Mouse (Mus musculus): ENCODE data around the gene Actn1.

Gene Actn1

DNA sequence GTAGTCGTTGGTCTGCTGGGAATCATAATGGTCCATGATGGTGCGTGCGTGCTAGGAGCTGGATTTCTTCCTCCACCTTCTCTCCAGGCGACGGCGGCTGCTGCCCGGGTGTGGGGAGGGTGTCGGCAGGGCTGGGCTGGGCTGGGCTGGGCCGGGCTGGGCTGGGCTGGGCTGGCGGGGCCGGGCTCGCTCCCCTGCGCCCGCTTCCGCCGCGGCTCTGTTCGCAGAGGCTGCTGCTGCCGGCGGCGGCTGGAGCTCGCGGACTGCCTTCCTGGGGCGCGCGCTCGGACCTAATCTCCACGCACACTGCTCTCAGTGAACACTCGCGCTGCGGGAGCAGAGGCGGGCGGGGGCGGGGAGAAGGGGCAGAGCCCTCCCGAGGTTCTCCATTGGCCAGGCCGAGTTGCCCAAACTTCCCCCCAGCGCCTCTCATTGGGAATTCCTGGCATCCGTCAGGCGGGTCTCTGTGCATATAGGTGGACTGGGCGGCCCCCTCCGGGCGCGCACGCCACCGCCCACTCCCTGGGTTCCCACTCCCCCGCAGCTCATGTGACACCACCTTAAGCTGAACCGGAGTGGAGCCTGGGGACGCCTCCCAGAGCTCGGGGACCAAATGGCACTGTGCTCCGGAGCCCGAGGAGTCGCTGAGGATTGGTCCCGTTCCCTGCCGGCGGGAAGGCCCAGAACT, at the start of gene Actn1:
Gene Actn1, minus strand, starts transcription at position 316 of the 688 bp plus-strand sequence.
- ChIA-PET CTCF (interaction anchor here (0.6 to 1.6 kb wide), 11 partner anchors 10 to 502 kb away, joined by 3 to 7 read pairs (median 3); no protein-coding TSS in a partner anchor), POLR2A (interaction anchor here (0.5 to 39.5 kb wide), 78 partner anchors 9 to 1170 kb away, joined by 3 to 471 read pairs (median 6); partner anchors contain the start of genes Srsf5 (in 2 of the 4), Dcaf5 (in 1 of the 4) and Zfp36l1 (in 1 of the 4))

DNA sequence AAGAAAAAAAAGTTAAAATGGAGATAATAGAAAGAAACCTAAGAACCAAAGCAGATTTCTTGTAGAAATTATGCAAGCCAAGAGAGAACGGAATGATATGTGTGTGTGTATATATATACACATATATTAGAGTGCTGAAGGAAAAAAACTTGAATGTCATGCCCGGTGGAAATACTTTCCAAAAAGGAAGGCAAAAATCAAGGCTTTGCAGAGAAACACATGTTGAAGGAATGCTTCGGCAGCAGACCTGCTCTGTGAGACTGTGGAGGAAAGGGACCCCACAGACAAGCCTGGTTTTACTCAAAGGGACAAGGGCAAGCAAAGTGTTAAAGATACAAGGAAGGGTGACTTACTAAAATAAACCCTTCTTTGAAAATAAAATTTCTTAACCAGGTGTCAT, 47.4 kb upstream of the Actn1 start:
- ChIA-PET POLR2A (no interaction called here), CTCF (interaction anchor here in 1 of 4 experiments (0.7 kb wide), 1 partner anchor 322 kb away, joined by 5 read pairs; no protein-coding TSS in a partner anchor)

DNA sequence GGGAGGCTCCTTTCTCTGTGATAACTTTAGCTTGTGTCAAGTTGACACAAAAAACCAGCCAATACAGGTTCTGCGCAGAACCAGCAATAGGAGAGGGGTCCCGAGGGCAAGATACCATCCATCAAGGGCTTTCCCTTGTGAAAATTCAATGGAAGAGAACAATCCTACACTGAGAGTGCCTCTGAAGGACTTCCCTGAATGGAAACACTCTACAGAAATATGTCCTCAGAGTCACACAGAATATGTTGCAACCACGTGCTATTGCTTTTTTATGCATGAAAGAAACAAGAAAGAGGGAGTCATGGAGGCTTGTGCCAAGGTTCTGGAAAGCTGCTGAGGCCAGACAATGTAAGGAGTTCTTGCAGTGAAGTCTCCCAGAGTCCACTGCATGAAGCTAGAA, 44.3 kb upstream of the Actn1 start:
- ChIA-PET CTCF (no interaction called here), POLR2A (interaction anchor here in 1 of 4 experiments (1.0 kb wide), 1 partner anchor 33 kb away, joined by 3 read pairs; no protein-coding TSS in a partner anchor)

DNA sequence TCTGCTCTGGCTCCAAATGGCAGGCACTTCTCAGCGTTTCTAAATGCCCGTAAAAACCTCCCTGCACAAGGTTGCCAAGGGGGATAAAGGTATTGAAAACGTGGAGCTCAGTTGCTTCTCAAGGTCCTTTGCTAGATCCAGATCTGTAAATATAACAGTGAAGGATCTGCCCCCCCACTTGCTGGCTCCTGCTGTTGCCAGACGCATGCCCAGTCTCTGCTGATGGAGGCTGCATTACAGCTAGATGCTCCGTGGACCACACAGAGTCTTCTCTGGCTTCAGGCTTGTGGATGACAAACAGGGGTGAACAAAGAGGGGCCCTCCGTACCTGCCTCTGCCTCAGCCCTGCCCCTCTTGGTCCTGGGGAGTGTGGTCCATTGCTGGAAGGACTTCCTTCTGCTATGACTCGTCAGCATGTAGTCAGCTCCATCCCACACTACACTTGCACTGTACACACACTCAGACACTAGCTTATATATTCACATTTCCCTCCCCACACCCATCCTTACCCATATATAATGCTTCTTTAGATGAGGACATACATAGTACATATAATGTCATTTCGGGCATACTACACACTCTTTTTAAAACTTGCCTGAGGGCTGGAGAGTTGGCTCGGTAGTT, 40.8 kb upstream of the Actn1 start:
- POLR2A ChIA-PET: interaction anchor here in 2 of 4 experiments (0.6 to 5.6 kb wide), 4 partner anchors 14 to 134 kb away, joined by 3 to 46 read pairs (median 4); no protein-coding TSS in a partner anchor
- CTCF ChIA-PET: no interaction called here

DNA sequence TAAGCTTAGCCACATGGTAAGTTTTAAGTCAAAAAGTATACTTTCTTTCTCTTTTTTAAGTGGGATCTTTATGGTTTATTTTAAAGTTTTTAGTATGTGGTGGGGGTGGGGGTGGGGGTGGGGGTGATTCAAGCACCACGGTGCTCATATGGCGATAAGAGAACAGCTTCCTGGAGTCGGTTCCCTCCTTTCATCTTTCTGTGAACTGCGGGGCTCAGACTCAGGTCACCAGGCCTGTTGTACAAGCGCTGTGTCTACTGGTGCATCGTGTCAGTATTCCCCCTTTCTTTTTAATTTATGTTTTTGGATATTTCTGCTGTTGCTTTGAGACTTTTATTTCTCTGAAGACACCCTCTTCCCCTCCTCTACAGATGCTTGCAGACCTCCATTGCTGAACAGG, 38.5 kb upstream of the Actn1 start:
- CTCF ChIA-PET: no interaction called here
- POLR2A ChIA-PET: interaction anchor here in 3 of 4 experiments (0.6 to 5.6 kb wide), 16 partner anchors 9 to 188 kb away, joined by 3 to 46 read pairs (median 6); partner anchors contain the start of gene Actn1 (in 2 of the 3)

DNA sequence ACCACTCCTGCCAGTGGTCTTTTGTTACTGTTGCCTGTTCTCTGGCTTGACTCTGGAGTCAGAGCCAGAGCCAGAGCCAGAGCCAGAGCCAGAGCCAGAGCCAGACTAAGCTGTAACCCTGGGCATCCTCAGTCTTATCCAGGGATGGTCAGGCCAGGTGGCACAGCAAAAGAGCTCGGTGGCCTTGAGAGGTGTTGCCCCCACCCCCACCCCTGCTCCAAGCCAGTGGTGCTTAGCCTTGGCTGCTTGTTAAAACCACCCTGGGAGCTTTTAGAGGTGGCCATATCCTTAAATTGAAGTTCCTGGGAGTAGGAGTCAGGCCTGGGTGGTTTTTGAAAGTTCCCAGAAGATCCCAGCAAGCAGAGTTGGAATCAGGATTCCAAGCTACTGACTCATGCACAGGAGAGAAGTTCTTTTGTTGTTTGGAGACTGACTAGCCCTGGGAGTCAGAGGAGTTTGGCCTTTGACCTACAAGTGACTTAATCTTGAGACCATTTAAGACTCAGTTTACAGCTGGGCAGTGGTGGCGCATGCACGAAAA, 31.8 kb upstream of the Actn1 start:
- POLR2A ChIA-PET: interaction anchor here in 3 of 4 experiments (0.6 to 1.5 kb wide), 14 partner anchors 11 to 64 kb away, joined by 3 to 6 read pairs (median 3); partner anchors contain the start of gene Actn1 (in 1 of the 3)
- CTCF ChIA-PET: interaction anchor here in 1 of 4 experiments (0.5 kb wide), 1 partner anchor 403 kb away, joined by 3 read pairs; no protein-coding TSS in a partner anchor

DNA sequence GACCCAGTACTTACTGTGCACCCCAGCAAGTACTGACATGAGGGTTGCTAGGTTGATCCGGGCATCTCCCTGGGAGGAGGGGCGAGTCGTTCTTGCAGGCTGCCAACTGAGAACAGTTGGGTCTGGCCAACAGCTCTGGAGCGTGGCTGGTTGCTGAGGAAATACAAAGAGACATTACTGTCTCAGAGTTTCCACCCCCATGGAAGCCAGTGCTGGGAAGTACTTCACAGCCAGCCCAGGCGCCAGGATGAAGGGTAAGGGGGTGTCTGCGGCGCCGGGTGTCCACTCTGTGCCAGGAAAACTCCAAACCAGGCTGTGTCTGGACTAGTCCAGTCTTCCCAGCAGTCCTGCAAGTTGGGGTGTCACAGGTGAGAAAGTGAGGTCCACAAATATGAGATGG, 30.8 kb upstream of the Actn1 start:
- ChIA-PET POLR2A (no interaction called here), CTCF (interaction anchor here in 1 of 4 experiments (0.5 kb wide), 1 partner anchor 31 kb away, joined by 3 read pairs; the partner anchor contains the start of gene Actn1)

DNA sequence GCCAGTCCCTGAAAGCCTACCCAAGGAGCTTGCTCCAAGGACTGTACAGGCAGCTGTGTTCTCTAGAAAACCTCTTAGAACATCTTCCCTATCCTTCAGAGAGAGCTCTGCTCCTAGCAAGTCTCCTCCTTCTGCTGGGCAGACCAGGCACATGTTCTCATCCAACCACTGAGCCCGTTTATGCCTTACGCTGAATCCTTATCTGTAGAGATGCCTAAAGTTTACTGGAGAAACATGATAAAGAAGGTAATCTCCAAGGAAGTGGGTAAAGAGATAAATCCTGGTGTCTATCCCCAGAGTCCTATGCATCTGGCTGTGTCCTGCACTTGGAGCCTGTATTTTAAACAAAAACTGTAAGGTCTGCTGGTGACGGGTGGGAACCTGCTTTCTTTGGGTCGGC, 30.3 kb upstream of the Actn1 start:
- CTCF ChIA-PET: no interaction called here
- POLR2A ChIA-PET: interaction anchor here in 2 of 4 experiments (0.6 to 1.9 kb wide), 3 partner anchors 8 to 12 kb away, joined by 5 to 7 read pairs (median 5); no protein-coding TSS in a partner anchor

DNA sequence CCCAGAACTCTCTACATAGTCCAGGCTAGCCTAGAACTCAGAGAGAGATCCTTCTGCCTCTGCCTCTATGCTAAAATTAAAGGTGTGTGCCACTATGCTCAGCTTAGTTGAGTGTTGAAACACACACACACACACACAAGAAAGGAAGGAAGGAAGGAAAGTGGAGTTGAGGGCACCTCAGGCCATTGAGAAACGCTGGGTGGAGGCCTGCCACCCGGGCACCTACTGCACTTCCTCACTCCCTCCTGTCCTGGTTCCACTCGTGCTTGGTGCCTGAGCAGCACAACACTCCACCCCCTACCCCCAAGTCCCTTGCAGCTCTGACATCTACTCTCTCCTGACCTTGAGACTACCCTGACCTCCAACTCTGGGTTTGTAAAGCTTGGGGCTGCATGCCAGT, 29.6 kb upstream of the Actn1 start:
- ChIA-PET POLR2A (interaction anchor here in 3 of 4 experiments (0.6 to 5.7 kb wide), 5 partner anchors 9 to 29 kb away, joined by 5 to 46 read pairs (median 7); partner anchors contain the start of gene Actn1 (in 1 of the 3)), CTCF (interaction anchor here in 1 of 4 experiments (0.5 kb wide), 1 partner anchor 76 kb away, joined by 3 read pairs; no protein-coding TSS in a partner anchor)

DNA sequence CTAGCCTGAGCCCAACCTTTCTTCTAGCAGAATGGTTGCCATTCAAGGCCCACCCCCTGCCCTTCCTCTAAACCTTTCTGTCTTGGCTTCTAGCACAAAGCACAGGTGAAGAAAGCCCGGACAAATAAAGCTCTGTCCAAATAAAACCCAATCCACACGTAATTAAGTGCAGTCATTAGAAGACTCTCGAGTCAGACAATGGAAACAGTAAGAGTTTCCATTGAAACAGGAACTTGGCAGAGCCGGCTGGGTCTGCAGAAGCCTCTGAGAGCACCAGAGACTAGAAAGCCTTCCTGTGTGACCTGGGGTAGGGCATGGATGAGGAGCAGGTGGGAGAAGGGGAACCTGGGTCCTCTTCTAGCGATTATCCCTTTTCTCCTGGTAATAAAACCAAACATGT, 25.7 kb upstream of the Actn1 start:
- CTCF ChIA-PET: interaction anchor here in 2 of 4 experiments (1.0 to 1.2 kb wide), 2 partner anchors 58 to 89 kb away, joined by 4 to 9 read pairs; no protein-coding TSS in a partner anchor
- POLR2A ChIA-PET: interaction anchor here in 3 of 4 experiments (0.6 to 7.1 kb wide), 15 partner anchors 11 to 452 kb away, joined by 3 to 63 read pairs (median 7); partner anchors contain the start of gene Actn1 (in 3 of the 3)

DNA sequence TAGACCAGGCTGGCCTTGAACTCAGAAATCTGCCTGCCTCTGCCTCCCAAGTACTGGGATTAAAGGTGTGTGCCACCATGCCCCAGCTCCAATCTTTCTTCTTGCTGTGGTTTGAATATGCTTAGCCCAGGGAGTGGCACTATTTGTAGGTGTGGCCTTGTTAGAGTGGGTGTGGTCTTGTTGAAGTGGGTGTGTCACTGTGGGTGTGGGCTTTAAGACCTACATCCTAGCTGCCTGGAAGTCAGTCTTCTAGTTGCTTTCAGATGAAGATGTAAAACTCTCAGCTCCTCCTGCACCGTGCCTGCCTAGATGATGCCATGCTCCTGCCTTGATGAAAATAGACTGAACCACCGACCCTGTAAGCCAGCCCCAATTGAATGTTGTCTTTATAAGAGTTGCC, 24.1 kb upstream of the Actn1 start:
- CTCF ChIA-PET: interaction anchor here in 2 of 4 experiments (0.8 to 0.9 kb wide), 2 partner anchors 11 to 24 kb away, joined by 3 to 6 read pairs; partner anchors contain the start of gene Actn1 (in 1 of the 2)
- POLR2A ChIA-PET: interaction anchor here in 3 of 4 experiments (0.6 to 7.1 kb wide), 18 partner anchors 9 to 116 kb away, joined by 3 to 63 read pairs (median 6); partner anchors contain the start of gene Actn1 (in 2 of the 3)

DNA sequence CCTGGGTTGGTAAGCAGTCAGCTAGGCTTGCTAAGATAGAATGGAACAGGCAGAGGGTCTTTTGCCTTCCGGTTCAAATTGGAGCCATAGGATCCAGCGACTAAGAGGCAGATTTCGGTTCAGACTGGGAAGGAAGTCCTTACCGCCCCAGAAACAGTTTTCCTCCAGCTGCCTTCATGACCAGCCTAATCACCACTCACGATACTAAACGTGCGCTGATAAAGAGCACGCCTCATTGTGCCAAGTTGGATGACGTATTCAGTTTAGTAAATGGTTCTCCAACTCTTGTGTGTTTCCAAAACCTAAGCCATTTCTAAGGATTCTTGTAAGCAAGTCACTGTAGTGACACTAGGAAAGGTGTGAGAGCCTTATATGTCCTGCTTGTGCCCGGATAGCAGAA, 18.7 kb upstream of the Actn1 start:
- CTCF ChIA-PET: interaction anchor here in 1 of 4 experiments (0.6 kb wide), 1 partner anchor 256 kb away, joined by 3 read pairs; no protein-coding TSS in a partner anchor
- POLR2A ChIA-PET: interaction anchor here in 3 of 4 experiments (0.9 to 3.5 kb wide), 13 partner anchors 9 to 166 kb away, joined by 3 to 19 read pairs (median 4); partner anchors contain the start of genes Actn1 (in 2 of the 3) and Zfp36l1 (in 1 of the 3)

DNA sequence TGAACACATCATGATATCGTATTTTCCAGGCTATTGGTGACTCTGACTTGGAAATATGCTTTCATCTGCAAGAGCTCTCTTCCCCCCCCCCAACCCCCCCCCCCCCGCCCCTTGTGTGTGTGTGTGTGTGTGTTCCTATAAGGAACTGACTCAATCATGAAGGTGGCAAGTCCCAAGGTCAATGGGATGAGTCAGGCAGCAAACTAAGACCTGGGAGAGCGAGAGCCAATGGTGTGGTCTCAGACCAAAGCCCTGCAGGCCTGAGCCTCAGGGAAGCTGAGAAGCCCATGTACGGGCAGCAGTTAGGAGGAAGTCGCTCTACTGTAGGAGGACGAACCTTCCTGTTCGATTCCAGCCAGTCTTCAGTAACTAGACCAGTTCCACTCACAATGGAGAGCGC, 17.3 kb upstream of the Actn1 start:
- POLR2A ChIA-PET: interaction anchor here in 3 of 4 experiments (0.6 to 3.5 kb wide), 7 partner anchors 8 to 165 kb away, joined by 3 to 19 read pairs (median 4); partner anchors contain the start of genes Actn1 (in 1 of the 3) and Zfp36l1 (in 1 of the 3)
- CTCF ChIA-PET: no interaction called here

DNA sequence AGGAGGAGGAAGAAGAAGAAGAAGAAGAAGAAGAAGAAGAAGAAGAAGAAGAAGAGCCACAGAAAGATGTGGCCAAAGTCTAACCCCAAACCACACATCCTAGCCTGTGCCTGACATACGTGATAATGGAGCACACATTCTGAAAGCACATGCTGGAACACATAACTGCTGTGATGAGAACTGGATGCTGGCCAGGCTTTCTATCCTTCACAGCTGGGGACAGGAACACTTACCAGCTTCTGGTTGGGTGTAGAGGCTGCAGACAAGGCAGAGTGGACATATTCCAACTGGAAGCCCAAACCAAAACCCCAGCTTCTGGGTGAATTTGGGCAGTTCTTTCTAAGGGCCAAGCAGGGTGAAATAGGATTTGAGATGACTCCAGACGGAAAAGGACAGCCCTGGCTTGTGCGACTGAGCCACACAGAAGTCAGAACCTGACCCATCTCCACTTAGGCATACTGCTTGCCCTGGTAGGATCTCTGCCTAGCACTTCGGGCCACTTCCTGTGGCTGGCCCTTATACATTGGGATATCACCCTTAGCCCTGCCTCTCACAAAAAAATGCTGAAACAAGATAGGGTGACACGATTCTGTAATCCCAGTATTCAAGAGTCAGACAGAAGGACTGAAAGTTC, 15.1 kb upstream of the Actn1 start:
- ChIA-PET CTCF (no interaction called here), POLR2A (interaction anchor here in 3 of 4 experiments (0.7 to 2.3 kb wide), 5 partner anchors 8 to 310 kb away, joined by 3 to 7 read pairs (median 4); partner anchors contain the start of gene Actn1 (in 1 of the 3))

DNA sequence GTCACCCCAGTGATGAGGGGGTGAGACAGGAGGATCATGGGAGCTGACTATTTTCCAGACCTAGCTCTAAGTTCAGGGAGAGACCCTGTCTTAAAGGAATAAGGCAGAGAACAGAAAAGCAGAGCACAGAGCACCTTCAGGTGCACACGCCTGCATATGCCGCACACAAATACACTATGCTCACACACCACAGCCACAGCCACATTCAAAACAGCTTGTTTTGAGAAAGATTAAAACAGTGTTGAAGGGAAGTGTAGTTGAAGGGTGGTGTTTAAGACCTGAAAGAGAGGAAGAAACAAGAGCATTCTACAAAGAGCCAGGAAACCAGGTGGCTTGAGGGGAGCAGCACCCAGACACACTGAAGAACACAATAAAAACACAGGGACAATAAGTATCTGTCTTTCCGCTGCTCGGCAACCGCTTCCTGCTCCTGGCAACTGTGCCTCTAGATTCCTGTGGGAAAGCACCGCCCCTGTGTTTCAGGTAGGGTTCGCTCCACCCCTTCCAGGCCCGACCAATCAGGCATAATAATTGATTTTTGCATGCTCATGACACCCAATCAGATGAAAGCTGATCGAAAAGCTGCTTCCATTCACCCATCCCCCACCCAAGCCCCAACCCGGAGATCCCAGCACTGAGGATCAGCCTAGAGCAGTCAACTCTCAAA, 13.0 kb upstream of the Actn1 start:
- POLR2A ChIA-PET: interaction anchor here (0.5 to 5.3 kb wide), 39 partner anchors 10 to 1638 kb away, joined by 3 to 107 read pairs (median 4); partner anchors contain the start of genes Actn1 (in 4 of the 4), Erh (in 1 of the 4), Slc39a9 (in 1 of the 4) and Zfp36l1 (in 1 of the 4)
- CTCF ChIA-PET: interaction anchor here in 3 of 4 experiments (0.6 to 1.0 kb wide), 7 partner anchors 11 to 76 kb away, joined by 3 to 9 read pairs (median 3); partner anchors contain the start of gene Actn1 (in 1 of the 3)

DNA sequence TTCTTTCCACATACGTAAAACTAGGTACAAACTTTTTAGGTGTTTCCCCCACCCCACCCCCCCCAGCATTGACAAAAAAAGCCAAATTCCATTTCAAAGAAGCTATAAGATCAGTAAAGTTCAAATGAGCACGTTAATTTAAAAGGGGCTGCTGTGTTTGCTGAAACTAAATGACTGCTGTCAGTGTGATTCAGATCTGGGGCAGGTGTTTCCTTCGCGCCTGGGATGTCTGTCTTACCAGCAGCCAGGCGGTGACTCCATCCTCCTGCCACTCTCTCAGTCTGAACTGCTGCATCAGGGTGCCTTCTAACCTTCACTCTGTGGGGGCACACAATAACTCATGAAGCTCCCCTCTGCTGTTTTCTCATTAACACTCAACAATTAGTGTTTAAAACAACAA, 11.6 kb upstream of the Actn1 start:
- ChIA-PET POLR2A (interaction anchor here in 3 of 4 experiments (0.6 to 5.3 kb wide), 31 partner anchors 10 to 509 kb away, joined by 3 to 107 read pairs (median 5); partner anchors contain the start of genes Actn1 (in 2 of the 3), Erh (in 1 of the 3), Slc39a9 (in 1 of the 3) and Zfp36l1 (in 1 of the 3)), CTCF (interaction anchor here in 3 of 4 experiments (0.5 to 1.0 kb wide), 3 partner anchors 75 to 1220 kb away, joined by 3 to 4 read pairs (median 3); no protein-coding TSS in a partner anchor)

DNA sequence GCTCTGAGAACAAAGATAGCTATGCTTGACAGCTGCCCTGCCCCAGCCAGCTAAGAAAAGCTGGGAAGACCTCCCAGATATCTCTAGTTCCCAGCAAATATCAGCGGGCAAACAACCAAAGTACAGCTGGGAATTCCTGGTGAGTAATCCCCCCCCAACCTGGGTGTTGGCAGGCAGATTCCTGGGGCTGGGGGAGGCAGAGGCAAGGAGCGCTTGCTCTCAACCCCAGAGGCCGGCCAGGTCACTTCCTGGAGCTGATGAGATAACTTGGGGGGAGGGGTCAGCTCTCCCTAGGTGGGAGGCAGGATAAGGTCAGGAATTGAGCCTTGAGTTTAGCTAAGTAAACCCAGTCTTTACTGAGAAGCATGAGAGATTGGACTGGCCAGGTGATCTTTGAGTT, 10.8 kb upstream of the Actn1 start:
- CTCF ChIA-PET: interaction anchor here (0.5 to 1.0 kb wide), 6 partner anchors 18 to 1010 kb away, joined by 3 to 5 read pairs (median 4); no protein-coding TSS in a partner anchor
- POLR2A ChIA-PET: interaction anchor here (0.7 to 5.3 kb wide), 41 partner anchors 8 to 674 kb away, joined by 3 to 107 read pairs (median 4); partner anchors contain the start of genes Actn1 (in 3 of the 4), Zfp36l1 (in 2 of the 4), Erh (in 1 of the 4) and Slc39a9 (in 1 of the 4)
